Comparison of ENCODE assay signal across 19 mouse cellular contexts in genomic region chr1:135792143-135792939, GRCm38 (mm10). TPM values are rescaled to one million over a fixed set of nuclear protein-coding genes. Genes with fewer than 3 reads are reported as not detected.
DNase-seq lines count a peak whose midpoint lies in the region; ATAC-seq and TF ChIP-seq lines count a peak whose summit lies in the region.
"Had no signal": no experiment of that assay in that cellular context is flagged by ENCODE, and none has a peak within 500 bp of the region (broad histone marks: within the 10 kb centered on the region; RNA-seq: fewer than 3 reads in every experiment).

No protein-coding gene starts in this region.

- H3K4me2 ChIP-seq in embryonic facial prominence, embryonic 15.5 days (replicated peaks), result no peak overlapping the region
- no peak overlapping the region for H3K4me2 ChIP-seq in liver, postnatal 0 days (ENCODE audit: low read depth, low read length)
- no peak overlapping the region for H3K4me2 ChIP-seq in midbrain, embryonic 11.5 days

- WGBS in embryonic facial prominence, embryonic 15.5 days, result 52% methylated on average over 13 of the region's 13 CpGs
- WGBS in embryonic facial prominence, embryonic 10.5 days, result 59% methylated on average over 13 of the region's 13 CpGs
- 66% methylated on average over 13 of the region's 13 CpGs for WGBS in liver, postnatal 0 days (ENCODE audit: insufficient replicate concordance)
- WGBS in midbrain, embryonic 11.5 days, result 62% methylated on average over 13 of the region's 13 CpGs

- no peak for TF ChIP-seq EP300 in liver, postnatal 0 days (IDR thresholded peaks at IDR 0.05; ENCODE audit: low read depth)

- H3K27me3 ChIP-seq in embryonic facial prominence, embryonic 15.5 days, result no peaks in the 10 kb centered on the region
- H3K27me3 ChIP-seq in embryonic facial prominence, embryonic 10.5 days (replicated peaks; ENCODE audit: low read depth, poor library complexity, severe bottlenecking), result peaks cover 51% of the 10 kb centered on the region
- H3K27me3 ChIP-seq in liver, postnatal 0 days (ENCODE audit: insufficient read depth, low read length), result peaks cover 16% of the 10 kb centered on the region
- H3K27me3 ChIP-seq in midbrain, embryonic 11.5 days (ENCODE audit: control insufficient read depth, insufficient read depth, low read length), result peaks cover 3% of the 10 kb centered on the region; the same call in 1 of the 2 replicates
- H3K27me3 ChIP-seq: heart, embryonic 12.5 days had no signal

- H3K9ac ChIP-seq in embryonic facial prominence, embryonic 15.5 days, result no peak overlapping the region
- H3K9ac ChIP-seq in liver, postnatal 0 days (replicated peaks), result no peak overlapping the region
- H3K9ac ChIP-seq in midbrain, embryonic 11.5 days (ENCODE audit: low read length), result no peak overlapping the region
- H3K9ac ChIP-seq: forebrain, embryonic 13.5 days; limb, embryonic 13.5 days; midbrain, embryonic 12.5 days had no signal

- ATAC-seq in embryonic facial prominence, embryonic 15.5 days (ENCODE audit: insufficient number of reproducible peaks, low FRiP score, low TSS enrichment, low read depth), result no peak
- no peak for ATAC-seq in liver, postnatal 0 days
- ATAC-seq in midbrain, embryonic 11.5 days (ENCODE audit: low FRiP score), result no peak
- ATAC-seq: forebrain, embryonic 13.5 days had no signal

- no peaks in the 10 kb centered on the region for H3K9me3 ChIP-seq in embryonic facial prominence, embryonic 15.5 days (replicated peaks)
- H3K9me3 ChIP-seq in embryonic facial prominence, embryonic 10.5 days, result no peaks in the 10 kb centered on the region
- no peaks in the 10 kb centered on the region for H3K9me3 ChIP-seq in liver, postnatal 0 days (ENCODE audit: low read length)
- H3K9me3 ChIP-seq in midbrain, embryonic 11.5 days (ENCODE audit: control insufficient read depth, low read length), result no peaks in the 10 kb centered on the region
- H3K9me3 ChIP-seq: forebrain, embryonic 13.5 days; heart, embryonic 12.5 days; limb, embryonic 13.5 days; midbrain, embryonic 12.5 days had no signal

- TF ChIP-seq CTCF in liver, postnatal 0 days (IDR thresholded peaks at IDR 0.05; ENCODE audit: low read depth), result 0 out of 2 replicates have a peak, but pooled peaks have one; percentile 13

- peak overlapping the region; percentile 85 for H3K27ac ChIP-seq in embryonic facial prominence, embryonic 15.5 days (replicated peaks)
- no peak overlapping the region for H3K27ac ChIP-seq in embryonic facial prominence, embryonic 10.5 days (replicated peaks)
- H3K27ac ChIP-seq in liver, postnatal 0 days (ENCODE audit: low read depth), result no peak overlapping the region
- no peak overlapping the region for H3K27ac ChIP-seq in midbrain, embryonic 11.5 days (ENCODE audit: low read depth, low read length)
- H3K27ac ChIP-seq: forebrain, embryonic 13.5 days; limb, embryonic 13.5 days; macrophage; midbrain, embryonic 12.5 days had no signal

- no peak overlapping the region for H3K4me3 ChIP-seq in embryonic facial prominence, embryonic 15.5 days (replicated peaks)
- H3K4me3 ChIP-seq in embryonic facial prominence, embryonic 10.5 days, result no peak overlapping the region
- H3K4me3 ChIP-seq in liver, postnatal 0 days (ENCODE audit: low read depth, low read length), result no peak overlapping the region
- H3K4me3 ChIP-seq in midbrain, embryonic 11.5 days (ENCODE audit: low read depth, low read length), result no peak overlapping the region
- H3K4me3 ChIP-seq: forebrain, embryonic 13.5 days; heart, embryonic 12.5 days; limb, embryonic 13.5 days; midbrain, embryonic 12.5 days had no signal

- H3K36me3 ChIP-seq in embryonic facial prominence, embryonic 15.5 days, result no peaks in the 10 kb centered on the region
- H3K36me3 ChIP-seq in embryonic facial prominence, embryonic 10.5 days (replicated peaks), result no peaks in the 10 kb centered on the region
- no peaks in the 10 kb centered on the region for H3K36me3 ChIP-seq in liver, postnatal 0 days (replicated peaks; ENCODE audit: insufficient read depth, low read length)
- H3K36me3 ChIP-seq in midbrain, embryonic 11.5 days (ENCODE audit: control insufficient read depth, insufficient read depth, low read length), result no peaks in the 10 kb centered on the region
- H3K36me3 ChIP-seq: heart, embryonic 12.5 days; limb, embryonic 13.5 days; midbrain, embryonic 12.5 days had no signal

- peaks cover 26% of the 10 kb centered on the region for H3K4me1 ChIP-seq in embryonic facial prominence, embryonic 15.5 days
- peaks cover 31% of the 10 kb centered on the region for H3K4me1 ChIP-seq in embryonic facial prominence, embryonic 10.5 days
- H3K4me1 ChIP-seq in liver, postnatal 0 days (ENCODE audit: insufficient read depth), result peaks cover 9% of the 10 kb centered on the region
- peaks cover 18% of the 10 kb centered on the region for H3K4me1 ChIP-seq in midbrain, embryonic 11.5 days (ENCODE audit: control insufficient read depth, insufficient read depth, low read length)

- no peak for DNase-seq in embryonic facial prominence, embryonic 10.5 days (ENCODE audit: low spot score)
- no peak for DNase-seq in liver, postnatal 0 days
- DNase-seq in liver, result no peak
- DNase-seq in brain, adult 2 months (ENCODE audit: low read depth, low spot score), result peak; percentile 17
- DNase-seq in cerebellum, adult 9-10 months, result no peak
- DNase-seq in gastrocnemius, postnatal 4 days (ENCODE audit: low spot score in 2 of 2), result no peak
- DNase-seq in midbrain, embryonic 11.5 days (ENCODE audit: low spot score, missing footprints), result no peak
- DNase-seq: cerebellum, postnatal 14 days; embryo, embryonic 11 days; gastrocnemius, postnatal 25 days; thymus, adult 2 months had no signal

RNA-seq across cellular contexts. Expression of gene Tnni1, which starts 13.1 kb away (rescaled TPM):
- 297 and 410 TPM in 2 replicates for polyA plus RNA-seq in embryonic facial prominence, embryonic 15.5 days (2015; fragmentation: Nextera tagmentation; extraction: Ambion mirVana)
- polyA plus RNA-seq in embryonic facial prominence, embryonic 10.5 days (2016; fragmentation: Nextera tagmentation; extraction: Ambion mirVana), result 5.5 and 7.9 TPM in 2 replicates
- 1.2 and 4.7 TPM in 2 replicates for polyA plus RNA-seq in liver, postnatal 0 days (2015; fragmentation: Nextera tagmentation; extraction: Ambion mirVana)
- total RNA-seq in gastrocnemius, postnatal 4 days (2021), result 100 to 1,000 TPM; 298 to 331 TPM
- 0.95 and 1.3 TPM in 2 replicates for polyA plus RNA-seq in midbrain, embryonic 11.5 days (2014; fragmentation: Nextera tagmentation; extraction: Ambion mirVana)
- total RNA-seq: hematopoietic stem cell, adult 5-6 weeks; neutrophil, adult 5-6 weeks had no signal
- polyA plus RNA-seq: macrophage had no signal

RNA-seq across cellular contexts. Expression of gene Lad1, which starts 26.1 kb away (rescaled TPM):
- 57.9 and 58.0 TPM in 2 replicates for polyA plus RNA-seq in embryonic facial prominence, embryonic 15.5 days (2015; fragmentation: Nextera tagmentation; extraction: Ambion mirVana)
- 7.5 TPM in 2 replicates for polyA plus RNA-seq in embryonic facial prominence, embryonic 10.5 days (2016; fragmentation: Nextera tagmentation; extraction: Ambion mirVana)
- polyA plus RNA-seq in liver, postnatal 0 days (2015; fragmentation: Nextera tagmentation; extraction: Ambion mirVana), result 0.42 and 0.77 TPM in 2 replicates
- total RNA-seq in gastrocnemius, postnatal 4 days (2021), result under 1 TPM; 0.39 to 0.44 TPM
- polyA plus RNA-seq in midbrain, embryonic 11.5 days (2014; fragmentation: Nextera tagmentation; extraction: Ambion mirVana), result 0.36 and 0.37 TPM in 2 replicates
- total RNA-seq: gastrocnemius, postnatal 25 days; hematopoietic stem cell, adult 5-6 weeks had no signal

RNA-seq across cellular contexts. Expression of gene Phlda3, which starts 26.4 kb away (rescaled TPM):
- polyA plus RNA-seq in embryonic facial prominence, embryonic 15.5 days (2015; fragmentation: Nextera tagmentation; extraction: Ambion mirVana), result 113 and 119 TPM in 2 replicates
- 29.0 and 32.2 TPM in 2 replicates for polyA plus RNA-seq in embryonic facial prominence, embryonic 10.5 days (2016; fragmentation: Nextera tagmentation; extraction: Ambion mirVana)
- polyA plus RNA-seq in liver, postnatal 0 days (2015; fragmentation: Nextera tagmentation; extraction: Ambion mirVana), result 4.0 and 4.9 TPM in 2 replicates
- total RNA-seq in gastrocnemius, postnatal 4 days (2021), result 10 to 100 TPM; 30.6 to 38.0 TPM
- polyA plus RNA-seq in midbrain, embryonic 11.5 days (2014; fragmentation: Nextera tagmentation; extraction: Ambion mirVana), result 16.9 and 19.4 TPM in 2 replicates
- total RNA-seq: hematopoietic stem cell, adult 5-6 weeks had no signal

RNA-seq across cellular contexts. Expression of gene Tnnt2, which starts 43.8 kb away (rescaled TPM):
- 151 and 208 TPM in 2 replicates for polyA plus RNA-seq in embryonic facial prominence, embryonic 15.5 days (2015; fragmentation: Nextera tagmentation; extraction: Ambion mirVana)
- polyA plus RNA-seq in embryonic facial prominence, embryonic 10.5 days (2016; fragmentation: Nextera tagmentation; extraction: Ambion mirVana), result 1.1 and 4.4 TPM in 2 replicates
- 3.2 and 3.6 TPM in 2 replicates for polyA plus RNA-seq in liver, postnatal 0 days (2015; fragmentation: Nextera tagmentation; extraction: Ambion mirVana)
- total RNA-seq in gastrocnemius, postnatal 4 days (2021), result 100 to 1,000 TPM; 160 to 174 TPM
- polyA plus RNA-seq in midbrain, embryonic 11.5 days (2014; fragmentation: Nextera tagmentation; extraction: Ambion mirVana), result 0.82 and 0.92 TPM in 2 replicates
- total RNA-seq: hematopoietic stem cell, adult 5-6 weeks; neutrophil, adult 5-6 weeks had no signal
- polyA plus RNA-seq: macrophage had no signal

Comparison
In these comparisons a context has a peak if more than half of its experiments do, and no peak if none do; other contexts are left out.
1. RNA of gene Tnni1, which starts 13.1 kb away (polyA plus RNA-seq): 297 to 410 TPM in embryonic facial prominence, embryonic 15.5 days; 5.5 to 7.9 TPM in embryonic facial prominence, embryonic 10.5 days, 0.95 to 1.3 TPM in midbrain, embryonic 11.5 days and 1.2 to 4.7 TPM in liver, postnatal 0 days; every median in the first group is over 10 times any median in the second.